Mouse (Mus musculus) thymus, postnatal 25 days (tissue): Measurements from ENCODE around the gene Arhgap15.

Source experiments
- DNase-seq: peaks from one replicate; pipeline ENCODE4 v3.0.0; 2022

Gene Arhgap15

GRCm38 (mm10) chr2:44121162-44121561 lies 372.5 kb downstream of the Arhgap15 start:
- DNase-seq = no peak

DNA sequence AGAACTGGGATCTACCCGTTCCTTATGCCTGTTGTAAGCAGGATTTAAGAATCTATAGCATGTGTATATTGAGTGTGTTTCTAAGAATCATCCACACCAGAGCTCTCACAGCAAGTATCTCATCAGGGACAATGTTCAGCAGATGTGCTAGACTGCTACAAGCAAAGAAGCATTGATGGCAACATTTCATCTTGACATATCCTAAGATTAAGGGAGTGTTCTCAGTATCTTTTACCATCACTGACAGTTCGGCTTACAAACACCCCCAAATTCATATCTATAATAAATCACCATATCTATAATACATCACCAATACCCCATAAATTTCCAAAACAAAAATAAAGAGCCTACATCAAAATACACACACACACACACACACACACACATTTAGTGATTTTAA lies 374.6 kb downstream of the Arhgap15 start:
- no peak for DNase-seq

DNA sequence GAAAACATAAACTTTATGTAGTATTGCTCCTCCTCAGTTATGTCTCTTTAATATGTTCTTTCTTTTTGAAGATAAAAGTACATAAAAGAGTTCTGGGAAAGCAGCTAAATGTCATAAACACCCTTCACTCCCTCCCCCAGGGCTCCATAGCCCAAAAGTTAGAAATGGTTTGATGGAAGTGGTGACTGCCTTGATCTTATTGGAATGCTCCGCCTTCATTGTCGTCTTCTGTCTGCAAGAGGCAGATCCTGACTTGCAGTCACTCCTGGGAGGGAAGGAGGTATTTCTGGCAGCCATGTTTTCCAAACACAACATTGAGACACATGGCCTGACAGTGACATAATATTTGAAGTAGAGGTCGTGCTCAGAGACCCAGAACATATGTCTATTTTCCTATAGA lies 375.5 kb downstream of the Arhgap15 start:
- no peak for DNase-seq

- no peak for DNase-seq
Measured at GRCm38 (mm10) chr2:44124683-44125082, 376.1 kb downstream of the Arhgap15 start.

DNA sequence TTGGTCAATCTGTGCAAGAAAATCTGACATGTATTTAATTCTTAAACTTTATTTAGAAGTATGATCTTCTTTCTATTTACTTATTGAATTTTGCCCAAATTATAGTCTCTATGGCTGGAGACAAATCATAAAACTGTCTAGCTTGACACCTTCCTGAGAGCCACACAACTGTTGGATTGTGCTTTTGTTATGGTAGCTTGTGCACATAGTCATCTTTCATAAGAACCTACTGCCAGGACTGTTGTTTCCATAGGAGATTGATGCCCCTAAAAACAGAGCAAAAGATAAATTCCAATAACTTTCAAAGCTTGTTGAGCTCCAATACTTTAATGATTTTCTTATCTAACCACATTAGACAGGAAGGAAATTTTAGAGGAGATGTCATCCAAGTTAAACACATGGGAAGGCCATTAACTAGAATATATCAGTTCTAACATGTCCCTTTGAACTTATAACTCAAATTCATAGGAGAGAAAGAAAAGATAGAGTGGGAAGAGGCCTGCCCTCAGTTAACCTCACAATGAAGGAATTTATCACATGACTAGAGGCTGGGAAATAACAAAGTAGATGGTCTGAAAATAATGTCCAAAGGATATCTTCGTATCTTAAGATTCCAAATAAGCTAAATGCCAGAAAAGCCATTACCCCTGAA lies 377.5 kb downstream of the Arhgap15 start:
- no peak for DNase-seq

GRCm38 (mm10) chr2:44129533-44129932 lies 380.9 kb downstream of the Arhgap15 start:
- DNase-seq = no peak

GRCm38 (mm10) chr2:44131271-44131670 lies 382.6 kb downstream of the Arhgap15 start:
- DNase-seq = no peak

GRCm38 (mm10) chr2:44134796-44135195 lies 386.2 kb downstream of the Arhgap15 start:
- DNase-seq = no peak

- no peak for DNase-seq
Measured at GRCm38 (mm10) chr2:44140455-44140854, 391.8 kb downstream of the Arhgap15 start.

DNA sequence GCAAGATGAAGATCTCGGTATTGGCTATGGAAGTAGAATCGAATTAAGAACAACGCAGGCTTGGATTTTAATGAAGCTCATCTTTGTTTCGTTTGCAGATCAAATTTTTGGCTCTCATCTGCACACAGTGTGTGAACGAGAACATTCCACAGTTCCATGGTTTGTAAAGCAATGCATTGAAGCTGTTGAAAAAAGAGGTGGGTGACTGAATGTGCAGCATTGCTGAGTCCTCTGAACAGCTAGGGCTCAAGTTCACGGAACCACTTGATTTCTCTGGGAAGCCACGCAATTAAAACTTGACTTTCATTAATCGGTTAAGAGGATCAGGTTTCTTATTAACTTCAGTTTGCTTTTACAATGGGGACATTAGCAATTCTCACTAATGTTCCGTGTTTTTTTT lies 393.5 kb downstream of the Arhgap15 start:
- DNase-seq = no peak

- DNase-seq = no peak
Measured at GRCm38 (mm10) chr2:44142611-44143010, 394.0 kb downstream of the Arhgap15 start.

DNA sequence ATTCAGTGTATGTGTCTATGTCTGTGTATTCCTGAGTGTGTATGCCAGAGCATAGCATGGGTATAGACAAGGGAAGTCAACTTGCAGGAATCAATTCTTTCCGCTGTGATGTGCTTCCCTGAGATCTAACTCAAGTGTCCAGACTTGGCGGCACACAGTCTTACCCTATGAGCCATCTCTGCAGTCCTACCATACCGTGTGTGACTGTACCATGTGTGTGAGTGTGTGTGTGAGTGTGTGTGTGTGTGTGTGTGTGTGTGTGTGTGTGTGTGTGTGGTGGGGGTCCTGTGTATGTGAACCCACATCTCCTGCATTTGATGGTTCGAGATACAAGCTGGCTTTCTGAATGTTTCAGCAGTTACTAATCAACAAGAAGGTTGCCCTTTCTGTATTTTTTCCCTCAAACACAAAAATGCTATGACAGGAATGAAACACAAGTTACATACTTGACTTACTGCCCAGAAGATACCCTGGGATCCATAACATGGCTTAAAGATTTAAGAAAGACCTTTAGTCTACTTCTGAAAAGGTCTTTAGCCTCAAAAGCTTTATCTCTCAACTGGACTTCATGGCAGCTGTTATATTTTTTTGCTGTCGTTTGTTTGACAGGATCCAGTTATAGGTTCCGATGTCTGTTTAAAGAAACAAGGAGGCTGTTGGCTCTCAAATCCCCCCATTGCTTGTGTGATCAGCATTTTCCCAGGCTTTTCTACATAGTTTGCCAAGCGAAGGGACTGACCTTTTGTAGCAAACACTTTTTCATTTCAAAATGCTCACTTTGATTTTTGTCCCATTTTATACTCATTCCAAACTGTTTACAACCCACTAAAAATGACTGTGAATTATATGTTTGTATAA lies 397.7 kb downstream of the Arhgap15 start:
- no peak for DNase-seq

DNA sequence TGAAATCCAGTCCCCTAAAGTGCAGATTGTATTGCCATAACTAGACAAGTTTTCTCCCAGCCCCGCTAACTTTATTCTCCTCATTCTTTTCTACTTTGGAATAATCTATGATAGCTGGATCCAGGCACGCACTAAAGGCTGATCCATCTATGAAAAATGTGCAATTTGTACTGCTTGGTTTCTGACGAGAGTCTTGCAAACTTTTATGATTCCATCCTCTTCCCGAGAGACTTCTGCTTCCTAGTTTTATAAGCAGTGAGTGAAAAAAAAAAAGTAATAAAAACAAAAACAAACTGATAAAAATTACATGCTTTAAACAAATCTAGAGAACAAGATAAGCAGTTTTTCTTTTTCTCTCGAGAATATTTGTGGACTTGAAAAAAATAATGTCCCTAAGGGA lies 398.9 kb downstream of the Arhgap15 start:
- DNase-seq = no peak

GRCm38 (mm10) chr2:44147971-44148370 lies 399.3 kb downstream of the Arhgap15 start:
- no peak for DNase-seq

- no peak for DNase-seq
Measured at GRCm38 (mm10) chr2:44148550-44149100, 400.0 kb downstream of the Arhgap15 start.

GRCm38 (mm10) chr2:44152301-44152700 lies 403.7 kb downstream of the Arhgap15 start:
- DNase-seq = no peak

DNA sequence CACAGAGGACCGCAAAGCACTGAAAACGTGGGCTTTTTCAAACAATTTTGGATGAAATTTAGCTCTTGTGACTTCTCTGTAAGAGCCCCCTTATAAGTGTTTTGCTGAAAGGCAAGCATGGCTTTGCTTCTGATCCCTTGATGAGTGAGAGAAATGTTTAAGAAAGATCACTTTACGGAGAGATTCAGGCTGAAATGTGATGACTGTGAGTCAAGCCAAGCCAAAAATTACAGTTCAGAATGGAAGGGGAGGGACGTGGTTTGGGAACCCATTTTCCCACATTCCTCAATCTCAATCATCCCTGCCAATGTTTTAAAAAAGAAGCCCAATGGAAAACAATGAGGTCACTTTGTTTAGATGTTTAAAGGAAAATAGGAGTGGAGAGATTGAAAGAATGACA lies 411.7 kb downstream of the Arhgap15 start:
- DNase-seq = no peak

GRCm38 (mm10) chr2:44165789-44166188 lies 417.2 kb downstream of the Arhgap15 start:
- no peak for DNase-seq

DNA sequence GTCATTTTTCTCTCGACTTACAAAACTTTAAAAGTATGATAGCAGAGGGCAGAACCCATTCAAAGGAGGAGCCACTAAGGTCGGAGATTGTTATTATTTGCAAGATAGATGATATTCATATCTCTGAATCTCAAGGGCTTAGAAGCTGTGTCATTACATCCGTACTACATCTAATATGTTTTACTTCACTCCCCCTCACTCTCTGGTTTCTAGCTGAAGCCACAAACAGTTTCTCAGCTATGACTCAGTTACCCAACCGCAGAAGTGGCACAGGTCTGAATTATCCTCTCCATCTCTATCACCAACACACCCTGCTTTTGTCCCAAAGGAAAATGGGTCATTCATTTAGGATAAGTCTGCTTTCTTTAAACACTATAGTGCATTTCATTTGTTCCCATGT lies 418.1 kb downstream of the Arhgap15 start:
- DNase-seq = no peak

- DNase-seq = no peak
Measured at GRCm38 (mm10) chr2:44184476-44184875, 435.9 kb downstream of the Arhgap15 start.

DNA sequence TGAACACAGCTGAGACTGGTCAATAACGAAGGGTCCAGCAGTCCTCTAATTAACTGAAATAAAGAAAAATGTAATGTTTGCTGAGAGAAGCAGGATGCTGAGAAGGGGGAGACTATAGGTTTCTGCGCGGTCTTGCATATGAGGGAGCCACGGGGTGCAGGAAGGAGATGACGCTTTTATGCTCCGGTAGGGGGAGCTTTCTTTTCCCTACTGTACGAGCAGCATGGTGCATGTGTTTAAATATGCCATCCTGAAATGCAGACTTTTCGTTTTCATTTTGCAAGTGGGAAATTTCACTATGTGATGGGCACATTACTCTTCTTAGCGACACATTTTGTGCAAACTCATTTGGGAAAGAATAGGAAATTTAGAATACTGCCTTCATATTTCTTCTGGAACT lies 442.1 kb downstream of the Arhgap15 start:
- no peak for DNase-seq

- DNase-seq = no peak
Measured at GRCm38 (mm10) chr2:44192058-44192457, 443.4 kb downstream of the Arhgap15 start.

GRCm38 (mm10) chr2:44215506-44215905 lies 466.9 kb downstream of the Arhgap15 start:
- DNase-seq = no peak

DNA sequence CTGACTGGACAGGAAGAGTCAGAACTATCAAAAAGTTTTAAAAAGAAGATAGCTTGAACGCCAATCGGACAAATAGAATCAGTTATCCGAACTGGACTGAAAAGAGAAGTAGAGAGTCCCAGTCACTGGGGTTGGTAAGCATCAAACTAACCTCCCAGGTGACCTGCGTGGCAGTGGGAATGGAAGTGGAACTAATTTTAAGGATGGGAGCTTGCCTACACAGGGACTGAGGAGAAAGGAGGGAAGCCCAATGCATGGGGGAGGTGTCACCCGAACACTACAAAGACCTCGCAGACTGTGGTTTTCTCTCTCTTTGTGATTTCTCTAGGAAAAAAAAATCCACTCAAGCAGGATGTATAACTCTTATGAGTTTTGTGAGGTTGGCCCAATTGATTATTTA lies 469.2 kb downstream of the Arhgap15 start:
- no peak for DNase-seq
